Mouse (Mus musculus): ENCODE measurements at regions not wholly inside any gene's neighbourhood (a gene's known extent, or its start where the extent isn't known, plus 50 kb on each side); places are given as distances from the start of the nearest gene placed in this dataset.

DNA sequence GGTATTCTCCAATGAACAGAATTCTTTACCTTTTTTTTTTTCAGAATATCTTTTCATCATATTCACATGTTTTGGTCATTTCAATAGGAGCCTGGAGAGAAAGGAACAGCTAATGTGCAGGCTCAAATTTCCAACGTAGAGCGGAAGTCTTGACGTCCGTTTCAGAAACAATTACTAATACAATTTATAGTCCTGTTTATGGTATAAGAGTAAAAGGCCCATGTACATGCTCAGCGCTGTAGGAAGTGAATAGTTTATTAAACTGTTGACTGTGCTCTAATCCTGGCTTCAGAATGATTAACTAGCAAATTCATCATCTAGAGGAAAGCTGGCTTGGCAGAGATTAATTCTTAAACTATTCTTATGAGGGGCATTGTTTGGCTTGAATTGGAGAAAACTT lies 142.1 kb downstream of the Pik3r1 start:
- no peak for ATAC-seq (ENCODE audit: insufficient read depth)
- TF ChIP-seq EP300 (IDR thresholded peaks at IDR 0.05; ENCODE audit: low read depth): no peak
- no peak for TF ChIP-seq CTCF (IDR thresholded peaks at IDR 0.05; ENCODE audit: low read depth)

DNA sequence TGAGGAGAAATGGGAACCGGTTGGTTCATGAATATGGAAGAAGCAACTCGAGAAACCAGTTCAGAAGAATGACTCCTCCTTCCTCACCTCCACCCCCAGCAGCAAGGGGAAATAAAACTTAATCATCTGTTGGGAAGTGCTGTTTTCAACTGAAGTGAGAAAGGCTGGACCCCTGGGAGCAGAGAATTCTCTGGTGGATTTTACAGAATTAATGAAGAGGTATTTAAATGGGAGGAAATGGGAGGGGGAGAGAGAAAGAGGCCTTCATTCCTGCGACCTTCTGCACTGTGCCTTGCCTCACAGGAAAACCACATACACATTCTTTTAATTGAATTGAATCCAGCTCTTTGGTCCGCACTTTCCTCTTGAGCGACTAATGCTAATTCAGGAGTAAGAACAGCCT lies 143.8 kb downstream of the Pik3r1 start:
- TF ChIP-seq EP300 (IDR thresholded peaks at IDR 0.05; ENCODE audit: low read depth) (no peak), CTCF (IDR thresholded peaks at IDR 0.05; ENCODE audit: low read depth) (no peak)
- Histone ChIP-seq H3K4me2 (ENCODE audit: low read depth) (no peak overlapping the region), H3K9me3 (ENCODE audit: control insufficient read depth, low read length) (no peaks in the 10 kb centered on the region), H3K9ac (replicated peaks) (no peak overlapping the region), H3K36me3 (replicated peaks; ENCODE audit: control insufficient read depth, insufficient read depth, low read depth) (no peaks in the 10 kb centered on the region), H3K4me3 (ENCODE audit: insufficient read depth in 1 of 2, low read depth in 2 of 2, low read length in 2 of 2) (no peak overlapping the region), H3K4me1 (replicated peaks; ENCODE audit: control insufficient read depth in 2 of 2, insufficient read depth in 2 of 2, low read length in 1 of 2) (0 out of 4 replicates have a peak, but pooled peaks cover 2% of the 10 kb centered on the region in 2 experiments), H3K27me3 (ENCODE audit: control insufficient read depth, insufficient read depth, low read length) (no peaks in the 10 kb centered on the region; the same call in none of the 2 replicates), H3K27ac (no peak overlapping the region)
- DNase-seq (ENCODE audit: low read depth in 3 of 3, low spot score in 3 of 3) (no peak), ATAC-seq (ENCODE audit: insufficient read depth) (no peak)
- 33% methylated on average over 5 of the region's 5 CpGs for WGBS (ENCODE audit: insufficient replicate concordance)

More for the DNA sequence above, 142.1 kb downstream of the Pik3r1 start:
- H3K4me1 ChIP-seq (replicated peaks; ENCODE audit: control insufficient read depth in 2 of 2, insufficient read depth in 2 of 2, low read length in 1 of 2): 0 out of 4 replicates have a peak, but pooled peaks cover 2% of the 10 kb centered on the region in 2 experiments
- H3K9ac ChIP-seq (replicated peaks): no peak overlapping the region
- no peak for DNase-seq (ENCODE audit: low read depth in 3 of 3, low spot score in 3 of 3)
- H3K36me3 ChIP-seq (replicated peaks; ENCODE audit: control insufficient read depth, insufficient read depth, low read depth): no peaks in the 10 kb centered on the region
- H3K4me3 ChIP-seq (ENCODE audit: insufficient read depth in 1 of 2, low read depth in 2 of 2, low read length in 2 of 2): no peak overlapping the region
- no peaks in the 10 kb centered on the region; the same call in none of the 2 replicates for H3K27me3 ChIP-seq (ENCODE audit: control insufficient read depth, insufficient read depth, low read length)
- 78% methylated on average over 5 of the region's 5 CpGs for WGBS (ENCODE audit: insufficient replicate concordance)
- H3K4me2 ChIP-seq (ENCODE audit: low read depth): no peak overlapping the region
- no peak overlapping the region for H3K27ac ChIP-seq
- H3K9me3 ChIP-seq (ENCODE audit: control insufficient read depth, low read length): no peaks in the 10 kb centered on the region

DNA sequence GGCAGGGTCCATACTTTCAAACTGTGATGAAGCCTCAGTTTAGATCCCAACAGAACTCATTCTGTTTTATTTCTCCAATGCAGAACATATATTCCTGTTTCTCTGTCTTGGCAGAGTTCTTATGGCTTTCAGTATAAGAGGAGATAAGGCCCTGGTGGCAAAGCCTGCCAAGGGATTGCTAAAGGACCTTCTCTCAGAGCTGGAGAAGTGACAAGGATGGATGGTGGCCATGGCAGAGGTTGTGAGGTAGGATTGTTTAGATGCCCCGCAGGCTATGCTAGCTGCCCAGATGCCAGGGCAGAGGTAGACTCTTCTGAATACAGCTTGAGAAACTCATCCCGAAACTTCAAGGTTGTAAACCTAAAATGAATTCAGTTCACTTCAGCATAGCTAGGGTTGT lies 145.4 kb downstream of the Pik3r1 start:
- TF ChIP-seq EP300 (IDR thresholded peaks at IDR 0.05; ENCODE audit: low read depth): no peak
- TF ChIP-seq CTCF (IDR thresholded peaks at IDR 0.05; ENCODE audit: low read depth): no peak
- H3K4me2 ChIP-seq (ENCODE audit: low read depth): no peak overlapping the region
- WGBS (ENCODE audit: insufficient replicate concordance): 79% methylated on average over 2 of the region's 2 CpGs

DNA sequence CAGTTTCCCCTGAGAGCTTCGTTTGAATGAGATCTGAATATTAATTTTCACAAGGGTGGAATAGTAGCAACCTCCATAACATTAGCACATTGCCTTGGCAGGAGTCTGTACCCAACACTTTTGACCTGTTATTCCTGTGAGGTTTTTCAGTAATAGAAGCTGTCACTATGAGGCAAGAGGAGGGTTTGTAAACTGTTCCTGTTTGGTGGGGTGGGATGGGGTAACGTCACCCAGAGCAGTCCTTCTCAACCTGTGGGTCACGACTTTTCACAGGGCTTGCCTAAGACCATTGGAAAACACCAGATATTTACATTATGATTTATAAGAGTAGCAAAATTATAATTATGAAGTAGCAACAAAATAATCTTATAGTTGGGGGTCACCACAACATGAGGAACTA lies 147.4 kb downstream of the Pik3r1 start:
- Histone ChIP-seq H3K4me1 (replicated peaks; ENCODE audit: control insufficient read depth in 2 of 2, insufficient read depth in 2 of 2, low read length in 1 of 2) (no peaks in the 10 kb centered on the region), H3K36me3 (replicated peaks; ENCODE audit: control insufficient read depth, insufficient read depth, low read depth) (no peaks in the 10 kb centered on the region), H3K4me3 (ENCODE audit: insufficient read depth in 1 of 2, low read depth in 2 of 2, low read length in 2 of 2) (no peak overlapping the region), H3K9me3 (ENCODE audit: control insufficient read depth, low read length) (no peaks in the 10 kb centered on the region), H3K4me2 (ENCODE audit: low read depth) (no peak overlapping the region), H3K9ac (replicated peaks) (no peak overlapping the region), H3K27ac (no peak overlapping the region), H3K27me3 (ENCODE audit: control insufficient read depth, insufficient read depth, low read length) (no peaks in the 10 kb centered on the region; the same call in none of the 2 replicates)
- no peak for TF ChIP-seq CTCF (IDR thresholded peaks at IDR 0.05; ENCODE audit: low read depth)
- no peak for TF ChIP-seq EP300 (IDR thresholded peaks at IDR 0.05; ENCODE audit: low read depth)
- ATAC-seq (ENCODE audit: insufficient read depth) (no peak), DNase-seq (ENCODE audit: low read depth in 3 of 3, low spot score in 3 of 3) (no peak)
- WGBS (ENCODE audit: insufficient replicate concordance): 61% methylated on average over 3 of the region's 3 CpGs

More for the DNA sequence above, 145.4 kb downstream of the Pik3r1 start:
- no peak for DNase-seq (ENCODE audit: low read depth in 3 of 3, low spot score in 3 of 3)
- no peak overlapping the region for H3K9ac ChIP-seq (replicated peaks)
- 0 out of 4 replicates have a peak, but pooled peaks cover 2% of the 10 kb centered on the region in 2 experiments for H3K4me1 ChIP-seq (replicated peaks; ENCODE audit: control insufficient read depth in 2 of 2, insufficient read depth in 2 of 2, low read length in 1 of 2)
- no peaks in the 10 kb centered on the region; the same call in none of the 2 replicates for H3K27me3 ChIP-seq (ENCODE audit: control insufficient read depth, insufficient read depth, low read length)
- H3K4me3 ChIP-seq (ENCODE audit: insufficient read depth in 1 of 2, low read depth in 2 of 2, low read length in 2 of 2): no peak overlapping the region
- no peak for ATAC-seq (ENCODE audit: insufficient read depth)
- H3K36me3 ChIP-seq (replicated peaks; ENCODE audit: control insufficient read depth, insufficient read depth, low read depth): no peaks in the 10 kb centered on the region
- no peak overlapping the region for H3K27ac ChIP-seq
- no peaks in the 10 kb centered on the region for H3K9me3 ChIP-seq (ENCODE audit: control insufficient read depth, low read length)

DNA sequence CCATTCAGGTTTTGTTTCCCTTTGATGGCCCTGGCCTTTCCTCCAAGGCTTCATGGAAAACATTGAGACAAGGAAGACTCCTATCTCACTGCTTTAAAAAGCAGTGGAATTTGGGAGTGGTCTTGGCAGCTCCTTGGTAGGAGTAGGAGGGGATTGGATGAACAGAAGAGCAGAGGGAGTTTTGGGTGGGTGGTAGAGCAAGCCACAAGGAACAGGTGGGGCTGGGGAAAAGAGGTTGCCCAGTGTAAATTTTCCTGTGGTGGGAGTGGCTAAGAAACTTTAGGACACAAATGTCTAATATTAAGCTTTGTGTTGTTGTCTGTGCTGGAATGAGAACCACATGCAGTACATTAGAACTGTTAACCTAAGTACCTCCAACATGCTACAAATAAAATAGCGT lies 148.9 kb downstream of the Pik3r1 start:
- H3K36me3 ChIP-seq (replicated peaks; ENCODE audit: control insufficient read depth, insufficient read depth, low read depth): no peaks in the 10 kb centered on the region
- whole genome bisulfite sequencing (ENCODE audit: insufficient replicate concordance): 80% methylated on average over 1 of the region's 1 CpGs
- H3K9me3 ChIP-seq (ENCODE audit: control insufficient read depth, low read length): no peaks in the 10 kb centered on the region
- no peak for TF ChIP-seq CTCF (IDR thresholded peaks at IDR 0.05; ENCODE audit: low read depth)
- no peak for TF ChIP-seq EP300 (IDR thresholded peaks at IDR 0.05; ENCODE audit: low read depth)
- H3K4me3 ChIP-seq (ENCODE audit: insufficient read depth in 1 of 2, low read depth in 2 of 2, low read length in 2 of 2): no peak overlapping the region
- H3K9ac ChIP-seq (replicated peaks): no peak overlapping the region
- DNase-seq (ENCODE audit: low read depth in 3 of 3, low spot score in 3 of 3) (no peak), ATAC-seq (ENCODE audit: insufficient read depth) (no peak)
- H3K4me2 ChIP-seq (ENCODE audit: low read depth): no peak overlapping the region
- peaks cover 4 to 5% of the 10 kb centered on the region in 2 experiments for H3K4me1 ChIP-seq (replicated peaks; ENCODE audit: control insufficient read depth in 2 of 2, insufficient read depth in 2 of 2, low read length in 1 of 2)
- H3K27me3 ChIP-seq (ENCODE audit: control insufficient read depth, insufficient read depth, low read length): no peaks in the 10 kb centered on the region; the same call in 1 of the 2 replicates
- no peak overlapping the region for H3K27ac ChIP-seq

Data from liver, embryonic 14.5 days (tissue).